Mouse (Mus musculus): ENCODE results near the gene Fsd1. TPM values are rescaled to one million over a fixed set of nuclear protein-coding genes. Genes with fewer than 3 reads are reported as not detected.

Fsd1 gene
- polyA plus RNA-seq, 1 experiment, result 0.36 TPM

DNA sequence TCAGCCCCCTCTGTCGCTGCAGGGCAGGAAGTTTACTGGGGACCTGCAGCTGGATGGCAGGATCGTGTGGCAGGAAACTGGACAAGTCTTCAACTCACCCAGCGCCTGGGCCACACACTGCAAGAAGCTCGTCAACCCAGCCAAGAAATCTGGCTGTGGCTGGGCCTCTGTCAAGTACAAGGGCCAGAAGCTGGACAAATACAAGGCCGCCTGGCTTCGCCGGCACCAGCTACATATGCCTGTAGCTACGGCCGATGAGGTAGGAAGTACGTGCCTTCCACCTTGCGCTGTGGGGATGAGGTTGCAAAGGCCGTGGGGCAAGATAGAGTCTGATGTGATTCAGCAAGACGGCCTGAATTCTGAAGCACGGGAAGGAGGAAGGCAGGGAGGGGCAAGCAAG lies 23.9 kb downstream of the Fsd1 start:
- TF ChIP-seq CTCF (conservative IDR thresholded peaks at IDR 0.05; ENCODE audit: insufficient read depth, insufficient read length, low read depth, low read length), result no peak
- TF ChIP-seq POLR2A (IDR thresholded peaks at IDR 0.05; ENCODE audit: low read depth, low read length), result no peak
- 67% methylated on average over 14 of the region's 14 CpGs for WGBS
- Histone ChIP-seq H3K4me3 (ENCODE audit: insufficient read depth, low read depth, low read length) (no peak overlapping the region), H3K4me1 (ENCODE audit: control insufficient read depth, insufficient read depth, low read length) (peaks cover 3% of the 10 kb centered on the region; the same call in 1 of the 2 replicates), H3K27ac (ENCODE audit: insufficient read depth, low read depth, low read length) (no peak overlapping the region), H3K27me3 (replicated peaks; ENCODE audit: control insufficient read depth, insufficient read depth, low read length) (no peaks in the 10 kb centered on the region), H3K36me3 (ENCODE audit: control insufficient read depth, insufficient read depth, low read length) (no peaks in the 10 kb centered on the region)
- no peak for DNase-seq

DNA sequence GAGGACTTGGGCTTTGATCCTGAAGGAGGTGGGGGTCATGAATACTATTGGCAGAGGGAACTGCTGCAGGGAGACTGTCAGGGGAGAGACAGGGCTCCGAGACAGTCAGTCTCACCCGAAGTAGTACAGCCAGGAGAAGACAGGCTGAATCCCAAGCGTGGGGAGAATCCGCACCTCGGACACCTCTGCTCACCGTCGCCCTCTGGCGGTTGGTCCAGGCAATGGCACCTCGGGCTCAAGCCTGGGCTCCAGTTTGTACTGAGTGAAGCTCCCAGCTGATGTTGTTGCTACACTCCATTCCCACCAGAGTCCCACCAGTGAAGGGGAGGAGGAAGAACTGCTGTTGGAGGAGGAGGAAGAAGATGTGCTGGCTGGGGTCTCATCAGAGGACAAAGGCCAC lies 24.4 kb downstream of the Fsd1 start:
- 5% methylated on average over 9 of the region's 9 CpGs for WGBS
- H3K27me3 ChIP-seq (replicated peaks; ENCODE audit: control insufficient read depth, insufficient read depth, low read length), result no peaks in the 10 kb centered on the region
- H3K4me1 ChIP-seq (ENCODE audit: control insufficient read depth, insufficient read depth, low read length), result peaks cover 3% of the 10 kb centered on the region; the same call in 1 of the 2 replicates
- TF ChIP-seq POLR2A (IDR thresholded peaks at IDR 0.05; ENCODE audit: low read depth, low read length) (no peak), CTCF (conservative IDR thresholded peaks at IDR 0.05; ENCODE audit: insufficient read depth, insufficient read length, low read depth, low read length) (peak; percentile 96)
- no peak overlapping the region for H3K27ac ChIP-seq (ENCODE audit: insufficient read depth, low read depth, low read length)
- DNase-seq, result peak; percentile 78
- no peaks in the 10 kb centered on the region for H3K36me3 ChIP-seq (ENCODE audit: control insufficient read depth, insufficient read depth, low read length)
- no peak overlapping the region for H3K4me3 ChIP-seq (ENCODE audit: insufficient read depth, low read depth, low read length)

DNA sequence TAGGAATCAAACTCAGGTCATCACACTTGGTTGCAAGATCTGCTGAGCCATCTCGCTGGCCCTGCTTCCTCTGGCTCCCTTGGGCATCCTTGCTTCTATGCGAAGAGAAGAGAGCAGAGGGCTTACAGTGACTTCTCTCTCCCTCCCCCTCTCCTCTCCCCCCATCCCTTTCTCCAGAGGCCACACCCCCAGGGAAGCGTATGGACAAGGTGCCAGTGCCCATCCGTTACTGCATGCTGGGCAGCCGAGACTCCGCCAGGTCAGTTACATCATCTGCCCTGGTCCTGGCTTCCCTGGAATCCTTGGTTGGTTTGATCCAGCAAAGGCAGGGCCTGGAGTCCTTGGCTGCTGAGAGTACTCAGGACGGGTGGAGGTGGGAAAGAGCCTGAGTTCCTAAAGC lies 25.1 kb downstream of the Fsd1 start:
- no peak for DNase-seq
- Histone ChIP-seq H3K4me1 (ENCODE audit: control insufficient read depth, insufficient read depth, low read length) (peaks cover 3% of the 10 kb centered on the region; the same call in 1 of the 2 replicates), H3K36me3 (ENCODE audit: control insufficient read depth, insufficient read depth, low read length) (no peaks in the 10 kb centered on the region), H3K4me3 (ENCODE audit: insufficient read depth, low read depth, low read length) (no peak overlapping the region), H3K27ac (ENCODE audit: insufficient read depth, low read depth, low read length) (no peak overlapping the region), H3K27me3 (replicated peaks; ENCODE audit: control insufficient read depth, insufficient read depth, low read length) (no peaks in the 10 kb centered on the region)
- WGBS, result 83% methylated on average over 7 of the region's 7 CpGs
- TF ChIP-seq POLR2A (IDR thresholded peaks at IDR 0.05; ENCODE audit: low read depth, low read length), result no peak

DNA sequence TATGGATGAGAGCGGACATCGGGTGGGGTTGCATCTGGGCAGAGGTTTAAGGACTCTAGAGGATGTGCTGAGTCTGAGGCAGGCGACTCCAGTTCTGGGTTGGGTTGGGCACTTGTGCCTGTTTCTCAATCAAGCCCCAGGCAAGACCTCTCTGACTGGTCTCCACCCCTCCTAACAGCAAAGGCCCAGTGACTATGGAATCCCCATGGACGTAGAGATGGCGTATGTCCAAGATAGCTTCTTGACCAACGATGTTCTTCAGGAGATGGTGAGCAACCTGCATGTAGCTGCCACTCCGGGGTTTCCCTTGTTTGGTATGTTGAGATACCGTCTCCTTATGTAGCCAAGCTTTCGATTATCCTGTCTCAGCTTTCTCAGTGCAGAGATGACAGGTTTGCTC lies 29.0 kb downstream of the Fsd1 start:
- Histone ChIP-seq H3K4me1 (ENCODE audit: control insufficient read depth, insufficient read depth, low read length) (no peaks in the 10 kb centered on the region), H3K36me3 (ENCODE audit: control insufficient read depth, insufficient read depth, low read length) (no peaks in the 10 kb centered on the region), H3K27me3 (replicated peaks; ENCODE audit: control insufficient read depth, insufficient read depth, low read length) (no peaks in the 10 kb centered on the region), H3K27ac (ENCODE audit: insufficient read depth, low read depth, low read length) (no peak overlapping the region), H3K4me3 (ENCODE audit: insufficient read depth, low read depth, low read length) (no peak overlapping the region)
- DNase-seq, result no peak
- TF ChIP-seq POLR2A (IDR thresholded peaks at IDR 0.05; ENCODE audit: low read depth, low read length) (no peak), CTCF (conservative IDR thresholded peaks at IDR 0.05; ENCODE audit: insufficient read depth, insufficient read length, low read depth, low read length) (no peak)
- 89% methylated on average over 9 of the region's 9 CpGs for WGBS

GRCm38 (mm10) chr17:56016382-56016781 lies 30.1 kb downstream of the Fsd1 start:
- Histone ChIP-seq H3K4me1 (ENCODE audit: control insufficient read depth, insufficient read depth, low read length) (no peaks in the 10 kb centered on the region), H3K36me3 (ENCODE audit: control insufficient read depth, insufficient read depth, low read length) (no peaks in the 10 kb centered on the region), H3K4me3 (ENCODE audit: insufficient read depth, low read depth, low read length) (no peak overlapping the region), H3K27ac (ENCODE audit: insufficient read depth, low read depth, low read length) (no peak overlapping the region), H3K27me3 (replicated peaks; ENCODE audit: control insufficient read depth, insufficient read depth, low read length) (no peaks in the 10 kb centered on the region)
- 84% methylated on average over 8 of the region's 8 CpGs for WGBS
- TF ChIP-seq POLR2A (IDR thresholded peaks at IDR 0.05; ENCODE audit: low read depth, low read length), result no peak
- no peak for TF ChIP-seq CTCF (conservative IDR thresholded peaks at IDR 0.05; ENCODE audit: insufficient read depth, insufficient read length, low read depth, low read length)
- DNase-seq, result no peak

- Histone ChIP-seq H3K4me3 (ENCODE audit: insufficient read depth, low read depth, low read length) (no peak overlapping the region), H3K4me1 (ENCODE audit: control insufficient read depth, insufficient read depth, low read length) (0 out of 2 replicates have a peak, but pooled peaks cover 4% of the 10 kb centered on the region), H3K36me3 (ENCODE audit: control insufficient read depth, insufficient read depth, low read length) (no peaks in the 10 kb centered on the region), H3K27ac (ENCODE audit: insufficient read depth, low read depth, low read length) (no peak overlapping the region), H3K27me3 (replicated peaks; ENCODE audit: control insufficient read depth, insufficient read depth, low read length) (no peaks in the 10 kb centered on the region)
- TF ChIP-seq CTCF (conservative IDR thresholded peaks at IDR 0.05; ENCODE audit: insufficient read depth, insufficient read length, low read depth, low read length), result no peak
- no peak for TF ChIP-seq POLR2A (IDR thresholded peaks at IDR 0.05; ENCODE audit: low read depth, low read length)
- 79% methylated on average over 15 of the region's 15 CpGs for WGBS
- DNase-seq, result no peak
Observed at GRCm38 (mm10) chr17:56016793-56017785, 30.8 kb downstream of the Fsd1 start.

DNA sequence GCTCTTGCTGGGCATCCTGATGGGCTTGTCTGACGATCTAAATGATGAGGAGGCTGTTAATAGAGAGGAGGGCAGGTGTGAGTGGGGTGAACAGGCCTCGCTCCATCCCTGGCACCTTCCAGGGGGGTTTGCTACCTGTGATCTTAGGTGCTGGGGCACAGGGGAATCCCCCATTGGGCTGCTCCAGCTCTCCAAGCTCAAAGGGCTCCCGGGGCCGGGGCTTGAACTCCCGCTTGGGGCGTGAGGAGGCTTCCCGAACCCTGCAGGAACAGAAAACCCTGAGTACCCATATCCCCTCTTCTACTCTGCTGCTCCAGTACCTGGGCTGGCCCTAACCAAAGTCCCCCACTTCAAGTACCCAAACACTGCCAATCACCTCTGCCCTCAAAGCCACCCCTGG lies 31.5 kb downstream of the Fsd1 start:
- no peak overlapping the region for H3K27ac ChIP-seq (ENCODE audit: insufficient read depth, low read depth, low read length)
- no peaks in the 10 kb centered on the region for H3K36me3 ChIP-seq (ENCODE audit: control insufficient read depth, insufficient read depth, low read length)
- no peak for DNase-seq
- no peak overlapping the region for H3K4me3 ChIP-seq (ENCODE audit: insufficient read depth, low read depth, low read length)
- H3K27me3 ChIP-seq (replicated peaks; ENCODE audit: control insufficient read depth, insufficient read depth, low read length), result no peaks in the 10 kb centered on the region
- 92% methylated on average over 7 of the region's 7 CpGs for WGBS
- no peak for TF ChIP-seq POLR2A (IDR thresholded peaks at IDR 0.05; ENCODE audit: low read depth, low read length)
- H3K4me1 ChIP-seq (ENCODE audit: control insufficient read depth, insufficient read depth, low read length), result 0 out of 2 replicates have a peak, but pooled peaks cover 6% of the 10 kb centered on the region
